Mouse (Mus musculus) left cerebral cortex, adult 18-20 months (tissue): Measurements from ENCODE around the gene Ccl28. TPM values are rescaled to one million over a fixed set of nuclear protein-coding genes. Genes with fewer than 3 reads are reported as not detected.

Experiments
- total RNA-seq, 2 experiments: library from RNA; stranded (reverse); gene quantifications; 2 replicates each; pipeline ENCODE4 v1.2.3; 2021

Ccl28 gene
- total RNA-seq, 2 experiments from 2014 or later = 1.0 to 1.2 TPM

Other genes with a start within 250 kb of the Ccl28 start
- gene Paip1, start 195.2 kb upstream of the Ccl28 start, total RNA-seq = 100 to 1,000 TPM; 103 to 107 TPM
- 10 to 100 TPM; 23.3 to 24.1 TPM for gene 4833420G17Rik, start 161.1 kb upstream of the Ccl28 start, total RNA-seq
- gene Tmem267, start 135.8 kb upstream of the Ccl28 start, total RNA-seq = 10 to 100 TPM; 24.4 to 28.4 TPM
- gene 3110070M22Rik, start 135.4 kb upstream of the Ccl28 start, total RNA-seq = 1 to 10 TPM; 2.5 to 3.2 TPM
- gene Hmgcs1, start 66.6 kb downstream of the Ccl28 start, total RNA-seq = 100 to 1,000 TPM; 271 to 300 TPM
- gene Nim1k, start 132.1 kb downstream of the Ccl28 start, total RNA-seq = 10 to 100 TPM; 13.8 to 14.0 TPM
- gene Zfp131, start 167.1 kb downstream of the Ccl28 start, total RNA-seq = 10 to 100 TPM; 45.5 to 45.6 TPM
- gene AF067063, start 206.4 kb downstream of the Ccl28 start, total RNA-seq = not detected
- gene D13Ertd608e, start 212.2 kb downstream of the Ccl28 start, total RNA-seq = not detected